Mouse (Mus musculus): ENCODE measurements around the gene Nat8f6. TPM values are rescaled to one million over a fixed set of nuclear protein-coding genes. Genes with fewer than 3 reads are reported as not detected.

Nat8f6 gene
- polyA plus RNA-seq (2015; fragmentation: Illumina TruSeq; extraction: RNeasy Lipid Tissue Mini Kit (QIAGEN cat#74804); ENCODE audit: insufficient read depth, low read depth, low replicate concordance) = 1.5 TPM

GRCm38 (mm10) chr6:85820837-85821236, at the start of gene Nat8f6, which contains the start of gene Nat8f5:
Nat8f6 (minus strand) TSS chr6:85820954.
Nat8f5 (minus strand) TSS chr6:85820972.

DNA sequence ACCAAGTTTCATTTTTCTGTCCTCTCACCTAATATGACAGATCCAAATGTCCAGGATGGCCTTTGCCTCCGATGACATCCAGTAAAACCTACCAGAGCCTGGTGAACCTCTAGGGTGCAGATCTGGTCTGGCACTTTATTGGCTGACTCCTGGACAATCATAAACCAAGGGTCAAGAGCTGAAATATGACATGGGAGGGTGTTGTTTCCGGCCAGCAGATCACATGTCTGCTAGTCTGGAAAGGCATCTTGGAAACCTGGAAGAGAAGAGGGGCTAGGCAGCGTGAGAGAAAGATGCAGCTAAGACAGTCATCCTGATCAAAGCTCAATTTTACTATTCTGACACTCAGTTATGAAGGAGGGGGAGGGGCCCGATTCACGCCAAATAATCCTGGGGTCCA, 48.3 kb upstream of the Nat8f6 start, which contains the start of gene Nat8f2:
TSS of gene Nat8f2 (minus strand) at position 153 of the 400 bp plus-strand sequence.

GRCm38 (mm10) chr6:85831796-85832321, 11.1 kb upstream of the Nat8f6 start, which contains the start of gene Nat8:
Nat8 (minus strand) TSS chr6:85832082.

DNA sequence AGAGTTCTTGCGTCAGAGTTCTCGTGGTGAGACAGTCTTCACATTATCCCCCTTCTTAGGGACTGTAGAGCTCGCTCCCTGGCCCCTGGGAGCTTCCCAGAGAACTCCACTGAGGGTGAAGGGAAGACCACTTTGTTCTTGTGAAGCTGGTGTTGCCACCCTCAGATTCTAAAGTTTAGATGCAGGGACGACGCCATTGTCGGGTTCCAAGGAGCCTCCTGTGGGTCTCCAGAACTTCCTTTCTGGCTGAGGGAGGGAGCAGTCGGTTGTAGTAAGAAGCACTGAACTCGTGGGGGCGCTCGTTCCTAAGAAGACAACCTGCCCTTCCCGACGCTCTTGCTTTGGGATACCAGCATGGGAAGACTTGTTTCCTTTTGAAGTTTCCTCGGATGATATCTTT, 55.2 kb downstream of the Nat8f6 start, which contains the start of gene Nat8f3:
TSS of gene Nat8f3 (minus strand) at position 223 of the 400 bp plus-strand sequence.

Other genes with a start within 250 kb of the Nat8f6 start
- gene Alms1, start 233.4 kb downstream of the Nat8f6 start, polyA plus RNA-seq (2015; fragmentation: Illumina TruSeq; extraction: RNeasy Lipid Tissue Mini Kit (QIAGEN cat#74804); ENCODE audit: insufficient read depth, low read depth, low replicate concordance) = 0.61 TPM
- not detected for gene Nat8f7, start 107.7 kb downstream of the Nat8f6 start, polyA plus RNA-seq (2015; fragmentation: Illumina TruSeq; extraction: RNeasy Lipid Tissue Mini Kit (QIAGEN cat#74804); ENCODE audit: insufficient read depth, low read depth, low replicate concordance)
- 0.57 TPM for gene Nat8f3, start 55.2 kb downstream of the Nat8f6 start, polyA plus RNA-seq (2015; fragmentation: Illumina TruSeq; extraction: RNeasy Lipid Tissue Mini Kit (QIAGEN cat#74804); ENCODE audit: insufficient read depth, low read depth, low replicate concordance)
- gene Nat8f5, start within 50 bp of the Nat8f6 start, polyA plus RNA-seq (2015; fragmentation: Illumina TruSeq; extraction: RNeasy Lipid Tissue Mini Kit (QIAGEN cat#74804); ENCODE audit: insufficient read depth, low read depth, low replicate concordance) = not detected
- gene Nat8, start 11.1 kb upstream of the Nat8f6 start, polyA plus RNA-seq (2015; fragmentation: Illumina TruSeq; extraction: RNeasy Lipid Tissue Mini Kit (QIAGEN cat#74804); ENCODE audit: insufficient read depth, low read depth, low replicate concordance) = 18.7 TPM
- 0.31 TPM for gene Nat8f2, start 48.2 kb upstream of the Nat8f6 start, polyA plus RNA-seq (2015; fragmentation: Illumina TruSeq; extraction: RNeasy Lipid Tissue Mini Kit (QIAGEN cat#74804); ENCODE audit: insufficient read depth, low read depth, low replicate concordance)
- gene Nat8f4, start 83.9 kb upstream of the Nat8f6 start, polyA plus RNA-seq (2015; fragmentation: Illumina TruSeq; extraction: RNeasy Lipid Tissue Mini Kit (QIAGEN cat#74804); ENCODE audit: insufficient read depth, low read depth, low replicate concordance) = 3.1 TPM
- 10.5 TPM for gene Tprkb, start 90.9 kb upstream of the Nat8f6 start, polyA plus RNA-seq (2015; fragmentation: Illumina TruSeq; extraction: RNeasy Lipid Tissue Mini Kit (QIAGEN cat#74804); ENCODE audit: insufficient read depth, low read depth, low replicate concordance)
- gene Nat8f1, start 94.7 kb upstream of the Nat8f6 start, polyA plus RNA-seq (2015; fragmentation: Illumina TruSeq; extraction: RNeasy Lipid Tissue Mini Kit (QIAGEN cat#74804); ENCODE audit: insufficient read depth, low read depth, low replicate concordance) = 28.5 TPM
- gene Dusp11, start 140.7 kb upstream of the Nat8f6 start, polyA plus RNA-seq (2015; fragmentation: Illumina TruSeq; extraction: RNeasy Lipid Tissue Mini Kit (QIAGEN cat#74804); ENCODE audit: insufficient read depth, low read depth, low replicate concordance) = 21.0 TPM
- not detected for gene Figla, start 195.2 kb upstream of the Nat8f6 start, polyA plus RNA-seq (2015; fragmentation: Illumina TruSeq; extraction: RNeasy Lipid Tissue Mini Kit (QIAGEN cat#74804); ENCODE audit: insufficient read depth, low read depth, low replicate concordance)
- gene Add2, start 207.7 kb upstream of the Nat8f6 start, polyA plus RNA-seq (2015; fragmentation: Illumina TruSeq; extraction: RNeasy Lipid Tissue Mini Kit (QIAGEN cat#74804); ENCODE audit: insufficient read depth, low read depth, low replicate concordance) = 0.13 TPM